Mouse (Mus musculus): Measurements from ENCODE around the gene Cphx3. TPM values are rescaled to one million over a fixed set of nuclear protein-coding genes. Genes with fewer than 3 reads are reported as not detected.
"Not testable (repeated sequence)": the region's sequence is repeated elsewhere in the genome, so short reads cannot be mapped to it uniquely, and the experiment has no call there.

Gene Cphx3
- polyA plus RNA-seq, 1 experiment from 2014 or later: 0.05 TPM

DNA sequence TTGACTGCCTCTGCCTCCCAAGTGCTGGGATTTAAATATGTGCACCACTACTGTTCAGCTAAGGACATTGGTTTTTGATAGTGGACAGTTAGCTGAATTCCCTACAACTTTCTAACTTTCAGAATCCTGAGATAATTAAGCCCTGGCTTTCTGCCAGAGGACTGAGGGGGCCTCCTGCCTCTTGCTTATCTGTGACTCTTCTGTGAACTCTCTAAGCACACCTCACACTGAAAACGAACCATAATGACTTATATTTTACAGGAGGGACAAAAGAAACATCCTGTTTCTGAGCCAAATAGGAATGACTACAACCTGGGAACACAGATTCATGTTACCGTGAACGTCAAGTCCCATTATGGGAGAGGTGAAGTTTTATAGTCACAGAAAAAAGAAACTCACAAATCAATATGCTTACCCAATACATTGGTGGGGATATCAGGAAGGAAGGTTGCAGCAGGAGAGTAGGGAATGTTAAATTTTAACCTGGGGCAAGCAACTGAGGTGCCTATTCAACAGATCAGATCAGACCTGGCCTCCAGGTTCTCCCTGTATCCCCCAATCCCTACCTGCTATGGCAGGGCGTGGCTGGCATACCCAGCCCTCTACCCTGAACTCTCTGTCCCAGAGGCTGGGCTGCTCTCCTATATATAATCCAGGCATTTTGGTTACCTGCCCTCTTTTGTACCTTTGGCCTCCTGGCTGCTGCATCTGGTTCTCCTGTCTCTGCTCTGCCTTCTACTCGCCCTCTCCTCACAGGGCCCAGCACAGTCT is 5.3 kb upstream of the Cphx3 start:
- not testable (repeated sequence) for H3K27ac ChIP-seq (replicated peaks); H3K27me3 ChIP-seq; H3K4me2 ChIP-seq; H3K9ac ChIP-seq; H3K36me3 ChIP-seq (replicated peaks); H3K9me3 ChIP-seq (replicated peaks); H3K4me3 ChIP-seq (replicated peaks); H3K4me1 ChIP-seq (replicated peaks)
- WGBS (ENCODE audit: insufficient replicate concordance): no CpG with 5 or more reads among the region's 5 CpGs
- peak; percentile 85 for ATAC-seq (ENCODE audit: insufficient read depth)

DNA sequence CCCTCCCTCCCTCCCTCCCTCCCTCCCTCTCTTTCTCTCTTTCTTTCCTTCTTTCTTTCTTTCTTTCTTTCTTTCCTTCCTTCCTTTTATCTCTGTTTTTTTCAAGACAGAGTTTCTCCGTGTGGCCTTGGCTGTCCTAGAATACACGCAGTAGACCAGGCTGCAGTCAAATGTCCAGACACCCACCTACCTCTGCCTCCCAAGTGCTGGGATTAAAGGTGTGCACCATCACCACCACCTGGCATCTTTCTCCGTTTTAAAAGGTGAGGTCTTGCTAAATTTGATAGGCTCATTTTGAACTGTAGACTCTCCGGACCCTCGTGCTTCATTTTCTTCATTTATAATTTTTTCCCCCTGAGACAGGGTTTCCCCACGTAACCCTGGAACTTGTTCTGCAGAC is 881 bp upstream of the Cphx3 start, which contains the start of gene Cphx2:
Cphx2 (plus strand) TSS at position 301 of the 400 bp plus-strand sequence.
- not testable (repeated sequence) for H3K4me3 ChIP-seq (replicated peaks); H3K9ac ChIP-seq; H3K4me2 ChIP-seq; H3K9me3 ChIP-seq (replicated peaks); H3K36me3 ChIP-seq (replicated peaks); H3K4me1 ChIP-seq (replicated peaks); H3K27me3 ChIP-seq; H3K27ac ChIP-seq (replicated peaks); ATAC-seq (ENCODE audit: insufficient read depth)
- no CpG with 5 or more reads among the region's 6 CpGs for WGBS (ENCODE audit: insufficient replicate concordance)

DNA sequence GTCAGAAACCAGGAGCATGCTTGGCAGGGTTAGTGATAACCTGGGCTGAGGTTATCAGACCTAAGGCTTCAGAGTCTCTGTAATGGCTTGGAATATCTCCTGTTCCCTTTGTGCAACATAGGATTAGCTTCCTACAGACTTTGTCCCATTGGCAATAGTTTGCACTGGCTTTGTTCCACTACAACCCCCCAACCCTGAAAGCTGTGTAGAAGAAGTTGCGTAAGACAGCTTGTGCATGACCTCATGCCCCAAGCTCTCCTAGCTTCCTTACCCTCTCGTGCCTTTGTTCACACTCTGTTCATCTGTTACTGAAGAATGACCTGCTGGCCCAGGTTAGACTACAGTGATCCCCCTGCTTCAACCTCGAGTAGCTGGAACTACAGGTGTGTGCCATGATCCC is 15.5 kb downstream of the Cphx3 start:
- not testable (repeated sequence) for H3K27me3 ChIP-seq; H3K4me1 ChIP-seq (replicated peaks); ATAC-seq (ENCODE audit: insufficient read depth); H3K4me3 ChIP-seq (replicated peaks); H3K9me3 ChIP-seq (replicated peaks); H3K9ac ChIP-seq; H3K4me2 ChIP-seq; H3K36me3 ChIP-seq (replicated peaks); H3K27ac ChIP-seq (replicated peaks)
- no CpG with 5 or more reads among the region's 3 CpGs for WGBS (ENCODE audit: insufficient replicate concordance)

DNA sequence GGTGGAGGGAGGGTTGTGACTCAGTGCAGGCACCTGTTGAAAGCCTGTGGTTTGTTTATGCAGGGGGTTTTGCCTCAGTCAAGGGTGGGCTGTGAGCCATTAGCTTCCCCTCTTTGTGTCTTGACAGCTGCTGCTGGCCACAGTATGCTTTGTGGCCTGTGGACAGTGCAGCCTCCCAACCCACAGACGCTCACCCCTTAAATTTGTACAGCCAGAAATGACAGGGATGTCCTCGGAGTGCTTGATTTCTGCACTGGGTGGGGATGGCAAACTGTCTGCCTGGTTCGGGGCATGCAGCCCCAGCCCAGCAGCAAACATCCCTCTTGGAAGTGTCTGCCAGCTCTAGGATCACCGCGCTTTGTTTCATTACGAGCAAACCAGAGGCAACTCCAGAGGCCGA is 36.1 kb downstream of the Cphx3 start, which contains the start of gene Duxbl2:
Duxbl2 (plus strand) TSS at position 200 of the 400 bp plus-strand sequence.
- ATAC-seq (ENCODE audit: insufficient read depth); H3K27me3 ChIP-seq; H3K4me1 ChIP-seq (replicated peaks); H3K9me3 ChIP-seq (replicated peaks); H3K36me3 ChIP-seq (replicated peaks); H3K4me3 ChIP-seq (replicated peaks); H3K4me2 ChIP-seq; H3K27ac ChIP-seq (replicated peaks); H3K9ac ChIP-seq: not testable (repeated sequence)
- WGBS (ENCODE audit: insufficient replicate concordance): no CpG with 5 or more reads among the region's 7 CpGs

DNA sequence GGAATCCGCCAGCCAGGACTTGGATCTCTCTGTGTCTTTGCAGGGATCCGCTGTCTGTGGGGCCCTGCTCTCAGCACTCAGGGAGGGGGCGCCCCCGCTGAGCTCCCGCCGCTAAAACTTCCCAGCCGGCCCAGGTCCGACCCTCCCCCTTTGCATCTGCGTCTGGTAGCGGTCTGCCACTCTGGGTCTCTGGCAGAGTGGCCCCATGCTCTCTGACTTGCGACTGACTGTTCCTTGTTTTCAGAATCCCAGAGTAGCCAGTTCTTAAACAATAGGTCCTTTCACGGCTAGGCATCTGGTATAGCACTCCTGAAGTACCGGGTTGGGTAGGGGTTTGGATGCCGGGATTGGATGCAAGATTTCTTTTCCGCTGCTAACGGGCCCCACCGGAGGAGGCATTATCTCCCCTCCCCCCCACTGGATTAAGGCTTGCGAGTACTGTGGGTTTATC is 36.5 kb downstream of the Cphx3 start:
- H3K4me2 ChIP-seq; H3K27ac ChIP-seq (replicated peaks); H3K4me1 ChIP-seq (replicated peaks); ATAC-seq (ENCODE audit: insufficient read depth); H3K9ac ChIP-seq; H3K4me3 ChIP-seq (replicated peaks); H3K9me3 ChIP-seq (replicated peaks); H3K27me3 ChIP-seq; H3K36me3 ChIP-seq (replicated peaks): not testable (repeated sequence)
- WGBS (ENCODE audit: insufficient replicate concordance): no CpG with 5 or more reads among the region's 18 CpGs

DNA sequence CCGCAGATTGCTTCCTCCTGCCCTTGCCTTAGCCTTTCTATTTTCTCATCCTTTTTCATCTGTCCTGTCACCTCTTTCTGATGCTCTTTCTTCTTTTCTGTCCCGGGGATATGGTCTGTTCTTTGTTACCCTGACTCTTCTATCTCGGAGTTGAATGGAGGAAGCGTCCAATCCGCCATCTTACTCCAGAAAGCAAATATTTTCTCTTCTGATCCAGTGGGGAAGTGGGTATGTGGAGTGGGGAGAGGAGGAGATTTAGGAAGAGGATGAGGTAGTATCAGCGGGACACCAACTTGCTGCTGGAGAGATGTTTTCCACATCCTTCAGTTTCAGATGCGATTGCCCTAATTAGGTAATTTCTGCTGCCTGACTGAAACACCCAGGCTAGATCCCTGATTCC is 37.0 kb downstream of the Cphx3 start:
- WGBS (ENCODE audit: insufficient replicate concordance): no CpG with 5 or more reads among the region's 7 CpGs
- not testable (repeated sequence) for H3K27me3 ChIP-seq; H3K9me3 ChIP-seq (replicated peaks); H3K9ac ChIP-seq; H3K36me3 ChIP-seq (replicated peaks); ATAC-seq (ENCODE audit: insufficient read depth); H3K4me1 ChIP-seq (replicated peaks); H3K4me3 ChIP-seq (replicated peaks); H3K27ac ChIP-seq (replicated peaks); H3K4me2 ChIP-seq

DNA sequence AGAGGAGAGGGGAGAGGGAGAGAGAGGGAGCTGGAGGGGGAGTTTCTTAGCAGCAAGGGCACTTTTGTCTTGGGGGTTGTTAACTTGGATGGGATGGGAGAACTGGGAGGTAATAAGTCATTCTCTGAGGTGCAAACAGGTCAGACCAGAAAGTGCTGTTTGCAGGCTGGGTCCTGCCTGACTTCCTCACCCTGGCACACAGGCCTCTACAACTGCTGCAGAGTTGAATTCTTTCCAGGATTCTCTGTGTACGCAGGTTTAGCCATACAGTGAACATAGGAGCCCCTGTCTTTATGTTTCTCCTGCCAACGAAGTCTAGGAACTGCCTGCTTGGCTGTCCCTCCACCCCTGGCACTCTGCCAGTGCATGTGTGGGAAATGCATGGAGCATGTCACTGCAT is 65.0 kb downstream of the Cphx3 start:
- H3K4me1 ChIP-seq (replicated peaks); H3K9ac ChIP-seq; H3K4me3 ChIP-seq (replicated peaks); H3K27ac ChIP-seq (replicated peaks); H3K36me3 ChIP-seq (replicated peaks); H3K4me2 ChIP-seq; H3K27me3 ChIP-seq; H3K9me3 ChIP-seq (replicated peaks); ATAC-seq (ENCODE audit: insufficient read depth): not testable (repeated sequence)
- no CpG with 5 or more reads among the region's 2 CpGs for WGBS (ENCODE audit: insufficient replicate concordance)

DNA sequence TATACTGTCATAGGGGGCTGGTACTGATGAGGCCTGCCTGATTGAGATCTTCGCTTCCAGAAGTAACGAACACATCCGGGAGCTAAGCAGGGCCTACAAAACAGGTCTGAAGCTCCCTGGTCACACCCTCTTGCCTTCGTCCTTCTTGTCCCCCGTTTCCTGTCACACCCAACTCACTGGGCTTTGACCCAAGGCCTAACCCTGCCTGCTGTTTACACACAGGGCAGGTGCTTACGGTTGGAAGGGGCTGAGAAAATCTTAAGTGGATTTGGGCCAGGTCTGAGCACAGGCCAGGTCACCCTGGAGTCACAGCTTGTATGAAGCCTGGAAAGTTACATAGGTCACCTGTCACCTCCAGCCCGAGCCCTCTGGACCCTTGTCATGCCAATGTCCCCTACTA is 73.9 kb downstream of the Cphx3 start:
- H3K4me3 ChIP-seq (replicated peaks); H3K9me3 ChIP-seq (replicated peaks); H3K4me2 ChIP-seq; H3K4me1 ChIP-seq (replicated peaks); ATAC-seq (ENCODE audit: insufficient read depth); H3K9ac ChIP-seq; H3K36me3 ChIP-seq (replicated peaks); H3K27ac ChIP-seq (replicated peaks); H3K27me3 ChIP-seq: not testable (repeated sequence)
- no CpG with 5 or more reads among the region's 7 CpGs for WGBS (ENCODE audit: insufficient replicate concordance)

DNA sequence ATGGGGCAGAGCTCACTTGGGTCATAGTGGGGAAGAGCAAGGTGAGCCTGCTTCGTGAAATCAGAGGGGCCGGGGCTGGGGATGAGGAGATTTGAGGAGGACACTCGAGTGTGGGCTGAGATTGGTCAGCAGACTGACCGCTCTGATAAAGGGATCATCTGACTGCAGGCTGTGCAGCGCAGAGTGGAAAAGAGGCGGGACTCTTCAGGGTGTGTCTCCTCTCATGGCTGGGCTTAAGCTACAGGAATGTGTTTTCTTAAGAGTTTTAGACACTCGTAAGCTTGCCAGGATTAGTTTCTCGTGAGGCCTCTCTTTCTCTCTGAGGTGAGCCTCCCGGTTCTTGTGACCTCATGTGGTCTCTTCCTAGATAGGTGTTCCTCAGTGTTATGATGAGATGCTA is 79.1 kb downstream of the Cphx3 start:
- not testable (repeated sequence) for H3K9me3 ChIP-seq (replicated peaks); H3K9ac ChIP-seq; H3K4me3 ChIP-seq (replicated peaks); H3K4me2 ChIP-seq; ATAC-seq (ENCODE audit: insufficient read depth); H3K36me3 ChIP-seq (replicated peaks); H3K4me1 ChIP-seq (replicated peaks); H3K27me3 ChIP-seq; H3K27ac ChIP-seq (replicated peaks)
- no CpG with 5 or more reads among the region's 9 CpGs for WGBS (ENCODE audit: insufficient replicate concordance)

DNA sequence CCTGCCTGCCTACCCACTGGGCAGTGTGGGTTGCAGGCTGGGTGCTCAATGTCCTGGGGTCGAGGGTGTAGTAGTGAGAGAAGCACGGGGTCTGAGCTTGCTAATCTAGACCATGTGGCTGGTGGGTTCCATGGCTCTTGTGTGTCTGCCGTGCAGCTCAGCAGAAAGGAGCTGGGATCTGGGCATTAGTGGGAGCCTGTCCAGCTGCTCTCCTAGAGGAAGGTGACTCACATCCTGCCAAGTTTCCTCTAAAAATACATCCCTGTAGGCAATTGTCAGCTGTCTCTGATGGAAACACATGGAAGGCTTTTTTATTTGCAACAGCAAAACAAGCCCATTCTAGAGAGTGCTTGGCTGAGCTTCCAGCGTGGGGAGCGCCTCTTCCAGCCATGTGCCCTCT is 80.3 kb downstream of the Cphx3 start:
- H3K4me1 ChIP-seq (replicated peaks); H3K36me3 ChIP-seq (replicated peaks); H3K9ac ChIP-seq; H3K4me3 ChIP-seq (replicated peaks); ATAC-seq (ENCODE audit: insufficient read depth); H3K27ac ChIP-seq (replicated peaks); H3K9me3 ChIP-seq (replicated peaks); H3K27me3 ChIP-seq; H3K4me2 ChIP-seq: not testable (repeated sequence)
- no CpG with 5 or more reads among the region's 5 CpGs for WGBS (ENCODE audit: insufficient replicate concordance)

DNA sequence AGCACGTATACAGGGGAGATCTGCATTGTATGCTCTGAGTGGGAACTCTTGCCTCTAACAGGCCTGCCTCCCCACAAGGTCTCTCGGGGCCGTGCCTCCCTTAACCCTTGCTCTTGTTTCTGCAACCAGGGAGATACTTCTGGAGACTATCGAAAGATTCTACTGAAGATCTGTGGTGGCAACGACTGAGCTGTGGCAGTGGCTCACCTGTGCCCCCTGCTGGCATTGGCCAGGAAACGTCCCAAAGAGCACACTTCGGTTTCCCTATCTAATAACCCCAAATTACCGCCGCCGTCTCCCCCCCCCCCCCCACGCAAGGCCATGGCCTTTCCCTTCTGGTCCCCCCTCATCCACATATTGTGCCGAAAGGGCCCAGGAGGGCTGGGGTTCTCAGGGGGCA is 83.2 kb downstream of the Cphx3 start:
- no CpG with 5 or more reads among the region's 12 CpGs for WGBS (ENCODE audit: insufficient replicate concordance)
- H3K9me3 ChIP-seq (replicated peaks); H3K9ac ChIP-seq; H3K27me3 ChIP-seq; H3K4me1 ChIP-seq (replicated peaks); H3K4me3 ChIP-seq (replicated peaks); H3K4me2 ChIP-seq; ATAC-seq (ENCODE audit: insufficient read depth); H3K36me3 ChIP-seq (replicated peaks); H3K27ac ChIP-seq (replicated peaks): not testable (repeated sequence)

DNA sequence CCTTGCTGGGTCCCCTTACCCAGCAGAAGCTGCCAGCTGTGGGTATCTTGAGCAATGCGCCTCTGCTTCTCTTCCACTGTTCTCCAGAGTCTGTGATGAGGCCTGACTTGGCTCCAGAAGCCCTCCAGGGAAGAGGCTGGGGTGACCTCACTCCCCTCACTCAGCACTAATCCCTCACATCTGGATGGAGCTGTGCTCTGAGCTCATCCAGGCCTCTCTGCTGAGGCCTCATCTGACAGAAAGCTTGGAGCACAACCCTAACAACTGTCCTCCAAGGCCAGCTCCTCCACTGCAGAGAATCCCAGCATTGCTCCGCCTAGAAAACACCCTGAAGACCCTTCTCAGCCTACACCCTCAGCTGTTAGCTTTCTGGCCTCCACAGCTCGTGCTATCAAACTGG is 91.9 kb downstream of the Cphx3 start:
- H3K36me3 ChIP-seq (replicated peaks); H3K9ac ChIP-seq; H3K27ac ChIP-seq (replicated peaks); H3K27me3 ChIP-seq; ATAC-seq (ENCODE audit: insufficient read depth); H3K4me3 ChIP-seq (replicated peaks); H3K4me1 ChIP-seq (replicated peaks); H3K9me3 ChIP-seq (replicated peaks); H3K4me2 ChIP-seq: not testable (repeated sequence)
- WGBS (ENCODE audit: insufficient replicate concordance): no CpG with 5 or more reads among the region's 3 CpGs

Measured in liver, embryonic 15.5 days (tissue).